21 mouse cellular contexts compared by ENCODE assay signal in the genomic region with DNA sequence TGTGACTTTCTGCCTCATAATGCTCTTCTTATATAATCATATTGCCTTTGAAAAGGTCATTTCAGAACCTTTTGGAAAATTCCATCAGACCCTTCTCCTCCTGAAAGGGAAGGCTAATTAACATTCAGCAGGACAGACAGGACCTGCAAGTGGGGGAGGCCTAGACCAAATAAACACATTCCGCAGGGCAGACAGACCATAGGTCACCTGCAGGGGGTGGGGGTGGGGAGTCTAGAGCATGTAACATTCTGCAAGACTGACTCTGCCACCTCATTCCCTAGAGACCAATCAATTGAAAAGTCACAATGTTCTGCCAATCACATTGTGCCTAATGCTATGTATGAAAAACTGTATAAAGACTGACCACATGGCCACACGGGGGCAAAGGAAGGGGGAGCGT.
DNase-seq lines count a peak whose midpoint lies in the region; ATAC-seq and TF ChIP-seq lines count a peak whose summit lies in the region.
"Had no signal": no experiment of that assay in that cellular context is flagged by ENCODE, and none has a peak within 500 bp of the region (broad histone marks: within the 10 kb centered on the region; RNA-seq: fewer than 3 reads in every experiment).

No protein-coding gene starts in this region.

- H3K9ac ChIP-seq in hindbrain, embryonic 13.5 days, result no peak overlapping the region
- no peak overlapping the region for H3K9ac ChIP-seq in hindbrain, embryonic 11.5 days (ENCODE audit: low read depth, low read length)
- no peak overlapping the region for H3K9ac ChIP-seq in midbrain, embryonic 11.5 days (ENCODE audit: low read length)
- H3K9ac ChIP-seq in midbrain, embryonic 13.5 days (replicated peaks), result no peak overlapping the region
- no peak overlapping the region for H3K9ac ChIP-seq in liver, adult 2 months (ENCODE audit: low read depth, low read length)
- no peak overlapping the region for H3K9ac ChIP-seq in intestine, embryonic 16.5 days (ENCODE audit: low read depth, low read length)
- H3K9ac ChIP-seq: kidney, embryonic 15.5 days; neural tube, embryonic 12.5 days had no signal

- no peaks in the 10 kb centered on the region for H3K4me1 ChIP-seq in hindbrain, embryonic 13.5 days (replicated peaks)
- H3K4me1 ChIP-seq in hindbrain, embryonic 11.5 days (replicated peaks; ENCODE audit: control insufficient read depth, insufficient read depth, low read length), result no peaks in the 10 kb centered on the region
- no peaks in the 10 kb centered on the region; the same call in 1 of the 2 replicates for H3K4me1 ChIP-seq in midbrain, embryonic 11.5 days (ENCODE audit: control insufficient read depth, insufficient read depth, low read length)
- no peaks in the 10 kb centered on the region for H3K4me1 ChIP-seq in midbrain, embryonic 13.5 days (replicated peaks)
- peaks cover 1% of the 10 kb centered on the region; the same call in 1 of the 2 replicates for H3K4me1 ChIP-seq in liver, adult 2 months (ENCODE audit: control insufficient read depth, insufficient read depth, low read length)
- no peaks in the 10 kb centered on the region for H3K4me1 ChIP-seq in intestine, embryonic 16.5 days (ENCODE audit: control insufficient read depth, insufficient read depth, low read length)
- H3K4me1 ChIP-seq: heart, embryonic 10.5 days; kidney, embryonic 15.5 days; neural tube, embryonic 12.5 days had no signal

- ATAC-seq in hindbrain, embryonic 13.5 days (ENCODE audit: low FRiP score), result peak; percentile 32; the same call in 1 of the 2 replicates
- no peak; the same call in 1 of the 2 replicates for ATAC-seq in hindbrain, embryonic 11.5 days (ENCODE audit: low FRiP score)
- ATAC-seq in midbrain, embryonic 11.5 days (ENCODE audit: low FRiP score), result peak; percentile 65; the same call in 1 of the 2 replicates
- no peak for ATAC-seq in midbrain, embryonic 13.5 days
- no peak for ATAC-seq in intestine, embryonic 16.5 days
- ATAC-seq: CD4-positive, CD25-positive, alpha-beta regulatory T cell, adult 4 months; forebrain, embryonic 14.5 days had no signal

- no peak overlapping the region for H3K27ac ChIP-seq in hindbrain, embryonic 13.5 days
- H3K27ac ChIP-seq in hindbrain, embryonic 11.5 days (ENCODE audit: low read depth, low read length), result no peak overlapping the region
- H3K27ac ChIP-seq in midbrain, embryonic 11.5 days (ENCODE audit: low read depth, low read length), result no peak overlapping the region
- H3K27ac ChIP-seq in midbrain, embryonic 13.5 days, result no peak overlapping the region
- H3K27ac ChIP-seq in liver, adult 2 months (replicated peaks; ENCODE audit: insufficient read depth, low read depth, low read length), result no peak overlapping the region
- H3K27ac ChIP-seq in intestine, embryonic 16.5 days (ENCODE audit: low read length), result no peak overlapping the region
- H3K27ac ChIP-seq: heart, embryonic 10.5 days; kidney, embryonic 15.5 days; macrophage; neural tube, embryonic 12.5 days; stomach, postnatal 0 days had no signal

- no peak overlapping the region for H3K4me3 ChIP-seq in hindbrain, embryonic 13.5 days
- H3K4me3 ChIP-seq in hindbrain, embryonic 11.5 days (ENCODE audit: low read depth, low read length), result no peak overlapping the region
- H3K4me3 ChIP-seq in midbrain, embryonic 11.5 days (ENCODE audit: low read depth, low read length), result no peak overlapping the region
- no peak overlapping the region for H3K4me3 ChIP-seq in midbrain, embryonic 13.5 days (replicated peaks)
- H3K4me3 ChIP-seq in liver, adult 2 months (ENCODE audit: insufficient read depth, low read depth, low read length), result no peak overlapping the region
- no peak overlapping the region for H3K4me3 ChIP-seq in intestine, embryonic 16.5 days (ENCODE audit: low read length)
- H3K4me3 ChIP-seq: heart, embryonic 10.5 days; kidney, embryonic 15.5 days; neural tube, embryonic 12.5 days had no signal

- H3K4me2 ChIP-seq in hindbrain, embryonic 13.5 days, result no peak overlapping the region
- H3K4me2 ChIP-seq in hindbrain, embryonic 11.5 days (replicated peaks; ENCODE audit: low read depth, low read length), result no peak overlapping the region
- no peak overlapping the region for H3K4me2 ChIP-seq in midbrain, embryonic 11.5 days
- H3K4me2 ChIP-seq in midbrain, embryonic 13.5 days (replicated peaks), result no peak overlapping the region
- no peak overlapping the region for H3K4me2 ChIP-seq in intestine, embryonic 16.5 days (ENCODE audit: low read depth, low read length)
- H3K4me2 ChIP-seq: kidney, embryonic 15.5 days; neural tube, embryonic 12.5 days had no signal

- no peak for DNase-seq in hindbrain, embryonic 11.5 days (ENCODE audit: low spot score)
- DNase-seq in midbrain, embryonic 11.5 days (ENCODE audit: low spot score, missing footprints), result no peak
- DNase-seq in liver, adult 2 months (ENCODE audit: extremely low read depth, low read depth, low spot score), result peak; percentile 19
- DNase-seq in mesoderm, embryonic 11.5 days (ENCODE audit: low read depth, low spot score), result peak; percentile 14
- DNase-seq in thymus, postnatal 25 days, result no peak
- DNase-seq: adrenal gland, postnatal 36 days; cerebellum, adult 9-10 months; kidney, postnatal 4 days; midbrain, embryonic 14.5 days; right cerebral cortex, postnatal 14 days; thymus, adult 2 months had no signal

- H3K36me3 ChIP-seq in hindbrain, embryonic 13.5 days, result no peaks in the 10 kb centered on the region
- H3K36me3 ChIP-seq in hindbrain, embryonic 11.5 days (ENCODE audit: control insufficient read depth, insufficient read depth, low read length), result no peaks in the 10 kb centered on the region
- no peaks in the 10 kb centered on the region for H3K36me3 ChIP-seq in midbrain, embryonic 11.5 days (ENCODE audit: control insufficient read depth, insufficient read depth, low read length)
- no peaks in the 10 kb centered on the region for H3K36me3 ChIP-seq in midbrain, embryonic 13.5 days
- no peaks in the 10 kb centered on the region for H3K36me3 ChIP-seq in liver, adult 2 months (ENCODE audit: control insufficient read depth, insufficient read depth, low read length)
- H3K36me3 ChIP-seq in intestine, embryonic 16.5 days (ENCODE audit: control insufficient read depth, insufficient read depth, low read length), result no peaks in the 10 kb centered on the region
- H3K36me3 ChIP-seq: heart, embryonic 10.5 days; kidney, embryonic 15.5 days; neural tube, embryonic 12.5 days had no signal

- no peaks in the 10 kb centered on the region for H3K27me3 ChIP-seq in hindbrain, embryonic 13.5 days
- no peaks in the 10 kb centered on the region for H3K27me3 ChIP-seq in hindbrain, embryonic 11.5 days (ENCODE audit: control insufficient read depth, insufficient read depth, low read length)
- no peaks in the 10 kb centered on the region for H3K27me3 ChIP-seq in midbrain, embryonic 11.5 days (ENCODE audit: control insufficient read depth, insufficient read depth, low read length)
- H3K27me3 ChIP-seq in midbrain, embryonic 13.5 days, result no peaks in the 10 kb centered on the region
- no peaks in the 10 kb centered on the region for H3K27me3 ChIP-seq in liver, adult 2 months (ENCODE audit: control insufficient read depth, insufficient read depth, low read length)
- H3K27me3 ChIP-seq in intestine, embryonic 16.5 days (replicated peaks; ENCODE audit: control insufficient read depth, insufficient read depth, low read length), result no peaks in the 10 kb centered on the region
- H3K27me3 ChIP-seq: kidney, embryonic 15.5 days; neural tube, embryonic 12.5 days had no signal

- H3K9me3 ChIP-seq in hindbrain, embryonic 13.5 days, result no peaks in the 10 kb centered on the region
- no peaks in the 10 kb centered on the region for H3K9me3 ChIP-seq in hindbrain, embryonic 11.5 days (ENCODE audit: control insufficient read depth, low read length)
- H3K9me3 ChIP-seq in midbrain, embryonic 11.5 days (ENCODE audit: control insufficient read depth, low read length), result no peaks in the 10 kb centered on the region
- H3K9me3 ChIP-seq in midbrain, embryonic 13.5 days, result no peaks in the 10 kb centered on the region
- no peaks in the 10 kb centered on the region for H3K9me3 ChIP-seq in intestine, embryonic 16.5 days (ENCODE audit: control insufficient read depth, low read length)
- H3K9me3 ChIP-seq: heart, embryonic 10.5 days; kidney, embryonic 15.5 days; neural tube, embryonic 12.5 days had no signal

- TF ChIP-seq CTCF in liver, adult 2 months (IDR thresholded peaks at IDR 0.05; ENCODE audit: low read depth, low read length), result no peak

- TF ChIP-seq POLR2A in liver, adult 2 months (IDR thresholded peaks at IDR 0.05; ENCODE audit: extremely low read depth, insufficient read depth, low read length), result no peak

- H3K79me2 ChIP-seq in liver, adult 2 months (ENCODE audit: control insufficient read depth, insufficient read depth, low read length), result no peaks in the 10 kb centered on the region

- 57% methylated on average over 3 of the region's 3 CpGs for WGBS in hindbrain, embryonic 13.5 days
- 49% methylated on average over 3 of the region's 3 CpGs for WGBS in hindbrain, embryonic 11.5 days
- WGBS in midbrain, embryonic 11.5 days, result 59% methylated on average over 3 of the region's 3 CpGs
- WGBS in midbrain, embryonic 13.5 days, result 76% methylated on average over 3 of the region's 3 CpGs
- 65% methylated on average over 3 of the region's 3 CpGs for WGBS in liver, adult 2 months
- WGBS in intestine, embryonic 16.5 days, result 59% methylated on average over 3 of the region's 3 CpGs

Comparison
In these comparisons a context has a peak if more than half of its experiments do, and no peak if none do; other contexts are left out.
1. ATAC-seq: peak in hindbrain, embryonic 13.5 days (single experiment) and midbrain, embryonic 11.5 days (single experiment); none in hindbrain, embryonic 11.5 days (single experiment), midbrain, embryonic 13.5 days (single experiment) and intestine, embryonic 16.5 days (single experiment).
2. DNase-seq: peak in liver, adult 2 months (single experiment) and mesoderm, embryonic 11.5 days (single experiment); none in hindbrain, embryonic 11.5 days (single experiment), midbrain, embryonic 11.5 days (single experiment) and thymus, postnatal 25 days (single experiment).